Mouse (Mus musculus) forelimb bud, embryonic 11.5 days (tissue): ENCODE measurements around the gene Anxa9.
A peak's percentile ranks its signal among the peaks of the same experiment; 100 is the strongest.
"Not testable (repeated sequence)": the region's sequence is repeated elsewhere in the genome, so short reads cannot be mapped to it uniquely, and the experiment has no call there.

ENCODE experiments used
- DNase-seq: peaks from one replicate; pipeline ENCODE4 v3.0.0-alpha.2; 2012; ENCODE audit warnings: low read depth, low spot score

Anxa9 gene

DNA sequence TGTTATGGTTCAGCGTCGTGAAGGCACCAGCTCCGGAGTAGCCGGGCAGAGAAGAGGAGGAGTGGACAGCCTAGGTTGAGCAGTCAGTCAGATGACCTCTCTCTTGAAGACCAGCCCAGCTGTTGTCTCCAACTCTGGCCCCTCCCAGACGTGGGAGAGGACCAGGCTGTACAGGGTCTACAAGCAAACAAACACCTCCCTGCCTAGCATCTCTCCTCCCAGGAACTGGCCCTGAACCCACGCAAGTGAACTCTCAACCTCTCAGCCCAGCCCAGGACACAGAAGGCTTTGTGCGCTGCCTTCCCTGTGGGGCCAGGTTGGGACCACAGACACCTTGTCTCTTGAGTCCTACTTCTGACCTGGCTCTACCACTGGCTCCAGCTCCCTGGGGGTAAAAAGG is at the start of gene Anxa9:
Anxa9 (minus strand) TSS at position 77 of the 400 bp plus-strand sequence.
- DNase-seq: no peak

DNA sequence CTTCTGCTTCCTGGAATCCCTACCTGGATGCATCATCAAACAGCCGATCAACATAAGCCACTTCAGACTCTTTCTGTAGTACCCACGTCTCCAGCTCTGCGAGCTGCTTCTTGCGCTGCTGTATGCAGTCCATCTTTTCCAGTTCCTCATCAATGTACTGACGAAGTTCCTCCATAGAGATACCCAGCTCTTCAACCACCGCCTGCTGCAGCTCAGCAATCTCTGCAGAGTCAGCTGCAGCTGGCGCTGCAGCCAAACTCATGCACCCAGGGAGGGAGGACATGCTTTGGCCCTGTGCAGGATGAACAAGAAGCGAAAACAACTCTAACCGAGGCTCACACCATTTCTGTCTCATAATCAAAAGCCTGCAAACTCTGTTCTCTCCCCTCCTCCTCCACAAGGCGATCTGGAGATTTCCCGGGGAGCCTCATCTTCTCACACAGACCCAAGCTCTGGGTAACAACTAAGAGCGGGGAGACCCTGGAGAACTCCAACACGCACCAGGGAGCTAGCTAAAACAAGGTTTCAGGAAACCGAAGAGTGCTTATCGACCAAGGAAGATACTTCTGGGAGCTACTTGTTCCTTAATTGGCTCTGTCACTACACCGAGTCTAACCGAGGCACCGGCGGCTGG is 49.1 kb upstream of the Anxa9 start:
- not testable (repeated sequence) for DNase-seq

DNA sequence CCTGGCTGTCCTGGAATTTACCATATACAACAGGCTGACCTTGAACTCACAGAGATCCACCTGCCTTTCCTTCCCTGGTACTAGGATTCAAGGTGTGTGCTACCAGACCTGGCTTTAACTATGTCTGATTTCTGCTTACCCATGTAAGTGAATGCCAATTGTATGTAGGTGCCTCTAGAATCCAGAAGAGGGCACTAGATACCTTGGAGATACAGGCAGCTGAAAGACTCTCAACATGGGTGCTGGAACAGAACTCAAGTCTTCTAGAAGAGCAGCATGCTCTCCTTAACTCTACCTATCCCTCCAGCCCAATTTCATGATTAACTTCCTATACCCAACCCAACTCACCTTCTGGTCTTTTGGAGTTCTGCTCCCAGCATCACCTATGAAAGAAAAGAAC is 42.5 kb upstream of the Anxa9 start:
- DNase-seq: peak; percentile 26

DNA sequence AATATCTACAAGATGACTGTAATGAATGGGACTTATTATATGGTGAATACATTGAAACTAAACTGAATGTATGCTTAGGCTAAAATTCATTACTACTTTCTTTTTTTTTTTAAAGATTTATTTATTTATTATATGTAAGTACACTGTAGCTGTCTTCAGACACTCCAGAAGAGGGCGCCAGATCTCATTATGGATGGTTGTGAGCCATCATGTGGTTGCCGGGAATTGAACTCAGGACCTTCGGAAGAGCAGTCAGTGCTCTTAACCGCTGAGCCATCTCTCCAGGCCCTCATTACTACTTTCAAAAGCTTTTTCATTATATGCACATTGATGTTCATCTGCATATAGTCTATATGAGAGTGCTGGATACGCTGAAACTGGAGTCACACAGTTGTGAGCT is 41.4 kb upstream of the Anxa9 start:
- DNase-seq: not testable (repeated sequence)

DNA sequence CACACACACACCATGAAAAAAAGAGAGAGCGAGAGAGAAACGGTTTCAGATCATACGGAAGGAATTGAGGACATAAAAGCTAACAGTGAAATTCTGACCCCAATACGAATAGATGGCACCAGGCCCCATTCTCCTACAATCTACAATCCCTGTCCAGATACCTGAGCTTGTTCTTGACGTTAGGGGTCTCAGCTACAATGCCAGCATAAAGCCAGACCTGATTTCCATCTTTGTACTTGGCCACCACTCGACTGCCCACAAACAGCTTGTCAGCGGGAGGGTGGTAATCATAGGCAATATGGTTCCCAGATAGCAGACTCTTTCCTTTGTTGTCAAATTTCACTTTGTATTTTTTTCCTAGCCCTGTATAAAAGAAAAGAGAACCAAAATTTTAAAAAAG is 39.5 kb upstream of the Anxa9 start:
- no peak for DNase-seq

DNA sequence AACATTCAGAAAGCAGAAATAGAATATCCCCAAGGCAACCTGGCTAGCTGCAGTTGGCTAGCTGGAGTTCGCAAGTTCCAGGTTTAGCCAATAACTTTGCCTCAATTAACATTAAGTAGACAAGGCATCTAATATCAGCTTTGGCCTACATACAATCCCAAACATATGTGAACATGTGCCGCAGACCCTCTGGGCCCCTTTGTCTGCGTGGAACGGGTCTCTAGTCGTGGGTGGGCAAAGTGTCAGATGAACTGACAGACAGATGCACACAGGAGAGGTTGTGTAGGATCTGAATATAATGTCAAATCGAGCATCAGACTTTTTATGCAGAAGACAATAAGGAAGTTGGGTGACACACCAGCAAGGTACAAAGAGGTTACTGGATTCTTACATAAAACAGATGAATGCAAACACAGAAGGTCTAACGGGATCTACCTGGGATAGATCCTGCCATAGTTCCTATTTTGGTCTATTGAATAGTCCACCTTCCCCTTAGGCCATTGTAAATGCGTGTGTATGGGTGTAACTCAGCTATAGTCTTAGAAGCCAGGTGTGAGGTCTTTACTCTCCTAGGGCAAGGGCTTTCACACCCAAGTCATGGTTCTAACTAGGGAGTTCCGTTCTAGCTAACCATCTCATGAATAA is 36.5 kb upstream of the Anxa9 start:
- not testable (repeated sequence) for DNase-seq

DNA sequence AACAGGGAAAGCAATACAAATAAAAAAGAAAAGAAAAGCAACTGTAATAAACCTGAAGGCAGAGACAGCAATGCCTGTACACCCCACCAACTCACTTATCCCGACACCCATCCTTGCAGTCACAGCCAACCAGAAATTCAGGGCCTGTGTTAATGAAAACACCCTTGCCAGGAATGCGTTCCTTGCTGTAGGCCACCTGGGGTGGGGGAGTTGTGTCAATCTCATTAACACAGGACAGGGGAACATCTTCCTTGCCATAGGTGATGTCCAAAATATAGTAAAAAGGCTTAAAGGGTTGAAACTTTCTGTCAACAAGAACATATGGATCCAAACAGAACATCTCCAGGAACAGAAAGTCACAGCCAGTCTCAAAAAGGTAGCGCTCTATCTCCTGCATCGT is 31.3 kb upstream of the Anxa9 start:
- DNase-seq: no peak

DNA sequence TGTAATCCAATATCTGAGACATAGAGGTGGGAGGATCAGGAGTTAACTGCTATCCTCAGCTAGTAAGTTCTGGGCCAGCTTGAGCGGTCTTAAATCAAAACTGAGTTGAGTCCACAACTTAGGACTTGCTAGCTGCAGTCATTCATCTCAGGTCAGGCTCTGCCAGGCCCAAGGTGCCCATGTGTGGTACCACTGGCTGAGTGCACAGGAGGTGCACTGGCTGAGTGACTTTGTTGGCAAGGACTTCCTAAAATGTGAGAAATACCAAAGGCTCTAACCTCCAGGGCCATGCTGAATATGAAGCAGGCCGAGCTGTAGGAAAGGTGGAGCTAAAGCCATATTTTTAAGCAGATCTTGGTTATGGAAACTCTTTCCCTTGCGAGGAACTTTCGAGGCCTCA is 30.4 kb upstream of the Anxa9 start:
- no peak for DNase-seq

DNA sequence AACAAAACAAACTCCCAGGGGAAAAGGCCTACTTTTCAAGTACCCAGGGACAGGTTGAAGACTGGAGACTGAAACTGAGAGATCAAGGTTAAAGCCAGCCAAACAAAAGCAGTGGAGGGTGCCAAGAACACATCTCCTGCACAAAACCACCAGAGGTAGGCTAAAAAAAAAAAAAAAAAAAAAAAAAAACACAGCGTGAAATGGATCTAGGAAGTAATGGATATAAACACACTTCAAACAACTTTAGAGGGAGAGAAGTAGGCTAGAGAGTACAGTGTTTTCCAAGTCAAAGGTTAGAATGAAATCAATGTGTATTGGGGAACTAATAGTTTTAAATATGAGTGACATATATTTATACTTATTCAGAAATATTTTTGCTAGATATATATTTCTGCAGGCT is 24.6 kb upstream of the Anxa9 start:
- DNase-seq: no peak

DNA sequence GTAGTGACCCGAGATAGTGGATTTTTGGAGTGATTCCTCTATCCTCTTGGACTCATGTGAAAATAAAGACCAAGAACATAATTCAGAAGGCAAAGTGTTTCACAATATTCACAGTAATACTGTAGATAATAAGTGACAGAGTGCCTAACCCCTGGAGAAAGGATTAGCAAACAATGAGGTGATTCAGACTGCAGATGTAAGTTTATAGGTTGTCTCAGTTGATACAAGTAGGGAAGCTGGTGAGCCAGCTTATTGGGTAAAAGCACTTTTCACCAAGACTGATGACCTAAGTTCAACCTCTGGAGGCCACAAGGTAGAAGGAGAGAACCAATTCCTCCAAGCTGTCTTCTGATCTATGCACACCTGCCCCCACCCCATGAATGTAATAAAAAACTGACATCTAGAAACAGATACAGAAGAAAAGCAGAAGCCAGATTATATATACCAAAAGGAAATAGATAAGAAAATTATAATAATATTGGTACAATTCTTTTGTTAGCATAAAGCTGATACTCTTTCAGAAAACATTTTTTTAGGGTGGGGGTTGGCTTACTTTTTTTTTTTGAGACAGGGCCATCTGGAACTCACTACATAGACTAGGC is 21.9 kb upstream of the Anxa9 start:
- DNase-seq: no peak

DNA sequence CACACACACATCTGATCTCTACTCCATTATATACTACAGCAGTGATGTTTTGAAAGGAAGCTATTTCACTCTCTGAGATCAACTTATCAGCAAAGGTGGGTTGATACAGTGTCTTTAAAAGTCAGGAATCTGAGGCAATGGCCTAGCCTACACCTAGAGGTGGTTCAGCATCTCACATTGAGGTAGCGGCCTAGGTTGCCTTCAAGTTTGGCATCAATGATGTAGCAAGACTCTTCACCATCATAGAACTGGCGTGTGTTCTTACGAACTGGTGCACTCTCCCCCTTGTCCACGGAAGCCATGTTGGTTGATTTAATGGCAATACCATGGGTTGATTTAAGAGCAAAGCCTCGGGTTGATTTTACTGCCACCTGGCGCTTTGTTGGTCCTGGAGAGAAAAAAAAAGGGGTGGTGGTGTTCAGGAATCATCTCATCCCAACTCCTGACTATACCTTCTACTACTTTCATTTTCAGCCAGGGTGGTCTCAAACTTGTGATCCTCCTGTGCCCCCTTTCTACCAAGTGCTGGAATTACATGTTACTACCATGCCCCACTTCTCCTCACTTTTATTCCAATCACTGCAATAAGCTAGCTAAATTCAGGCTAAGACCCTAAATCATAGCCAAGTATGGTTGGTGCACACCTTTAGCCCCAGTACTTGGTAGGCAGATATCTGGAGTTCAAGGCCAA is 17.6 kb upstream of the Anxa9 start:
- DNase-seq: no peak

DNA sequence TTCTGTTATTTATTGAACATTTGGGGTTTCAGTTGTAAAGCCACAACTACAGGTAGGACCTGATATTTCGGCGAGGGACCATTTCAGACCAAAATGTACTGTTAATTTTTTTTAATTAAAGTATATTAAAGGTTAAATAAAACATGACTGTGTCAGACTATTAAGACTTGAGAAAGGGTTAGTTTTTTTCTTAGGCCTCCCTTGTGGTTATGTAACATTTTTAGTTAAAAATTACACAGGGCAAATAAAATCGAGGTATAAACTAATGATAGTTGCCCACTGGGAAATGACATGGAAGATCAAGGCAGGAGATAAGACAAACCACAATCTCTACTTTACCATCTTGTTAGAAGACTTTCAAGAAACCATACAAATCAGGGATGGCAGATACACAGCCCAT is 16.5 kb upstream of the Anxa9 start:
- no peak for DNase-seq

DNA sequence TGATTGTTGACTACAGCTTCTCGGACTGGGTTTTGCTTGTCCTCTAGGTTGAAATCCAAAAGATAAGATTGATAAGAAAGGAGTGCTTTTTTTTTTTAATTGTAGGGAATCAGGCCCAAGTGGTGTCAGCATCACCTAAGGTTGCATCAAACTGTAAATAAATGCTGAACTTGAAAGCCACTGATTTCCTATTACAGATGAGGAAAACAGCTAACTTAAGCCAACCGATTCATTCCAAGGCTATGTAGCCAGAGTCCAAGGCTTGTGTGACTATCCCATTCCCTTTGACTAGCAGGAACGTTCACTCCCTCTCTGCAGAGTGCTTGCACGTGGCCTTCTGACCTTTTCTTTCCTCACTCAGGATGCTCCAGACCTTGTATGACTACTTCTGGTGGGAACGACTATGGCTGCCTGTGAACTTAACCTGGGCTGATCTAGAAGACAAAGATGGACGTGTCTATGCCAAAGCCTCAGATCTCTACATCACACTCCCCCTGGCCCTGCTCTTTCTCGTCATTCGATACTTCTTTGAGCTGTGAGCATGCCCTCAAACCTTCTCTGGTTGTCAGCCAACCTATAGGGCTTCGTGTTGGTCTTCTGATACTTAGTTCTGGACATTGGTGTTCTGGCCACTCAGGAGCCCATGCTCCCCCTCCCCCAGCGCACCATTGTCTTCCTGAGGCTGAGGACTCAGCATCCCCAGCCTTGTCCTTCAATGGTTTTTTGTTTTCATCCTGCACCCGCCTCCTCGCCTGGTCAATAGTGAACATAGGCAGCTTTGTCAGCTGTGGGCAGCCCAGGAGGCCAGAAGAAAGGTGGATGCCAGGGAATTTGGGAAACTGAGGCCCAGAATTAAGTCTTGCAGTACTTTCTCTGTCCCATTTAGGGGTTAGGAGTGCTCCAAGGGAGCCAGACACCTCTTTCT is 13.0 kb upstream of the Anxa9 start:
- DNase-seq: no peak

DNA sequence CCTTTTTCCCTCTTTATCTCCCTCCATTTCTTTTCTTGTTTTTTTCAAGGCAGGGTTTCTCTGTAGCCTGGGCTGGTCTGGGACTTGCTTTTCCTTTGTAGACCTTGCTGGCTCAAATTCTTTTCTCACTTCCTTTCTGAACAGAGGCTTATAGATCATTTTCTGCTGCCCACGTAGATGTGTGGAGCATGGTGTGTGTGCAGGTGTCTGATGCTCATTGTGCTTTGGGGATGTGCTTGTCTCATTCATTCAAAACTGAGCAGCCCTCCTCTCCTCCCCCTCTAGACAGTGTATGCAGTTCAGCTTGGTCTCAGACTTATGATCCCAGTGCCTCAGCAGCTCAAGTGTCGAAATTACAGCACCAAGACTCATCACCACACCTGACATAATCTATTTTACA is 12.1 kb upstream of the Anxa9 start:
- no peak for DNase-seq

DNA sequence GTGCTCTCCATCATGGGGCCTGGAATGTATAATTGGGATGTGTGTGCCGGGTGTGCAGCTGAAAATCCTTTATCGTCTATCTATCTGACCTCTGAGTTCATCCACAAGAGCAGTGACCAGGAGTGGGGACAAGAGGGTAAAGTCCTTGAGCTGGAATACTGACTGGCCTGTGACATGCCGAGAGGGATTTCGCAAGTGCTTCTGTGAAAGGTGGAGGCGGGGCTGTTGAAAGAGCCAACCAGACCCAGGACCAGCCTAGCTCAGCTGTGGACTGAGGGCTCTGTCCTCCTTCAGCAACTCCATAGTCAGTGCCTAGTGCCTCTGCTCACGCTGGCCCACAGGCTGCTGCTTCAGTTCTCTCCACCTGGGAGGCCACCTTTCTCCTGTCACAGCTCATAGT is 11.6 kb upstream of the Anxa9 start:
- DNase-seq: no peak

DNA sequence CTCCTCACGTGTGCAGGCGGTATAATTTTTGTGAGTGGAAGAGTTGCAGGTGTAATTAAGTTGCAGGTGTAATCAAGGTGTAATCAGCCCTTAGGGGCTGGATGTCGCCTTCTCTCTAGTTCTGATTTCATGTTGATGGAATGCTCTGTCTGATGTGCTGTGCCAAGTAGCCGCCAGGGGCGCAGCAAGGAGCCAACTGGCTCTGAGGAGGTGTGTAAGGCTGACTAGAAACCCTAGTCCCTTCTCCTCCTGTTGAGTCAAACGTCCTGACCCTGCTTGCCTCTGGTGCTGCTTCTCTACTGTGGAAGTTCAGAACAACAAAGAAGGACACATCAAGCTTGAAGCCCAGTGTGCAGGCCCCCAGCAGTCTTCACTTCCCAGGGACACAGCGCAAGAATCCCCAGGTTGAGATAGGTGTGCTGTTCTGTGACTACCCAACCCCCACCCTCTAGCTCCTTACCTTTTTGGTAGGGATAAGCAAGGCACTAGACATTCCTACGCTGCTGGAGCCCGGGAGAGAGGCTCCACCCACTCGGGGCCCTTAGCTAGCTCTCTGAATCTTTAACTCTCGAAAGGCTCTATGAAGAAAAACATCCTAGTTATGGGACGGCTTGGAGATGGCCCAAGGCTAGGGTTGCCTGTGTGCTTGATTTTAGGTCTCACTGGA is 10.6 kb upstream of the Anxa9 start:
- DNase-seq: peak; percentile 46

DNA sequence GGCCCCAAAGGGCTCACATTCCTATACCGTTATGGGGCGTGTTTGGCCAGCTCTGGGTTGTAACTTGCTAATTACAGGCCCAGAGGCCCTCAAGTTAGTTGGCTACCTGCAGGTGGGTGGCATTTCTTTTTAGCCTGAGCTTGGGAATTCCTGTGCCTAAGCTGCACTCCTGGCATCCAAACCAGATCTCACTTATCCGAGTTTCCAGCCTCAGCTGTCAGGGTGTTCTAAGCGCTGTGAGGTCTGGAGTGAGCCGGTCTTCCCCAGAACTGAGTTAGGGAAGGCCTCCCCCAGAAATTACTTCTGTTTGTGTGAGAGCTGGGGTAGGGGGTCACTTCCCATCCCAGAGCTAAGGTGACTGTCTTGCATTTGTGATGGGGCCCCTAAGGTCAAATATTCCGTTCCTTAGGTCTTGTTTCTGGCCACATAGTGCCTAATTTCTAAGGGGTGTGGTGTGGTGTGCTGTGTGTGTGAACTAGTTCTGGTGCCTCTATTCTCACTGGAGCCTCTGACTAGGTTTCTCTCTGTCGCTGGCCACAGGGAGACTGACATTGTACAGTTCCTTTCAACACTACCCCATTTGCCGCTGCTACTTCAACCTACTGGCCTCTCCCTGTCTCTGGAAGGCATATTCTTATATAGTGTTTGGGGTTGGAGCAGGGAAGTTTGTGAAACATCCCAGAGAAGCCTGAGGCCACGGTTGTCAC is 9.0 kb upstream of the Anxa9 start:
- no peak for DNase-seq

DNA sequence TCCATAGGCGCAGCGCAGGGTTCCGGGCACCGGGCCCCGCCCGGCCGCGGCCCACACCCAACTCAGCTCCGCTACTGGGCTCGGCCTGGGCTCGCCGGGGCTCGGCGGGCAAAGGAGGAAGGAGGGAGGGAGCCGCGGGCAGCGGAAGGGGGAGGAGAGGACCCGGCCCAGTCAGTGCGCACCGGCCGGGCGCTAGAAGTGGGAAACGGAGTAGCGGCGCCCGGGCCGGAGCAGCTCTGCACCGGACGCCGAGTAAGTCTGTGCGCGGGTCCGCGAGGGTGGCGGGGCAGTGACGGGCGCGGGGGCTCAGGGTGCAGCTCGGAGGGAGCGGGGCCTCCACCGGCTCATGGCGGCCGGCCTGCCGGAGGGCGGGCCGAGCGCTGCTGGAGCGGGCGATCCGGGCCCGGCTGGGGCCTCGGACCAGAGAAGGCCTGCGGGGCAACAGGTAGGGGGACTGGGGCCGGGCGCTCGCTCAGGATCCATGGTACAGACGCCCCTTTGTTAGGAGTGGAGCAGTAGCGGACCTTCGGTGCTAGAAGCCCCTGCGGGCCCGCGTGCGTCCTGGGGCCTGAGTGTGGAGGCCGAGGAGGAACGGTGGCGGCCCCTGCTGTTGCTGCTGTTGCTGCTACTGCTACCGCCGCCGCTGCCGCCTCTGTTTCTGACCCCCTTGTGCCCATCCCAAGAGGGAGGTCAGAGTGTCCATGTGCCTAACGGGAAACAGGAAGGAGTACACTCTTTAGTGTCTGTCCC is 8.3 kb upstream of the Anxa9 start:
- peak; percentile 83 for DNase-seq

DNA sequence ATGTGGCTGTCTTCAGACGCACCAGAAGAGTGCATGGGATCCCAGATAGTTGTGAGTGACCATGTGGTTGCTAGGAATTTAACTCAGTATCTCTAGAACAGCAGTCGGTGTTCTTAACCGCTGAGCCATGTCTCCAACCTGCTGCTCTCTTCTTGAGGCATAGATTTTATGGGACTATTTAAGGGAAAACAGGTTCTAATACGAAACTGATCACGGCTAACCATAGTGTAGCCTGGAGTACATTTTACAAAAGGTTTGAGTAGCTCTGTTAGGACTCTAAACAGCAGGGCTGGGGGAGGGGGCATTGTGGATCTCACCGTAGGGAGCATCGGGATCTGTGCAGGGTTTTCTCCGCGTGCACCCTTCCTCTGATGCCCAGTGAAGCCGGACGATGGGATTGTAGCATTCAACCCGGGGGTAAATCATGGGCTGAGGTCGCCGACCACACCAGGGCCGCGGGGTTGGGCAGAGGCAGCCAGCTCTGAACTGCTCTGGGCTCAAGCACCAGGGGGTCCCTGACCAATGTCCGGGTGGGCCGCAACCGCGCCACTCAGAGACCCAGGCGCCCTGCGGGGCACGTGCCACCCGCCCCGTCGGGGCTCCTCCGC is 7.6 kb upstream of the Anxa9 start, which contains the start of gene Cers2:
Cers2 (plus strand) TSS at position 306 of the 608 bp plus-strand sequence.
- no peak for DNase-seq
